Mouse (Mus musculus) right cerebral cortex, postnatal 4 days (tissue): Measurements from ENCODE around the gene Il12b.
A peak's percentile ranks its signal among the peaks of the same experiment; 100 is the strongest.

ENCODE experiments used
- DNase-seq: peaks from one replicate; pipeline ENCODE4 v3.0.0-alpha.2; 2022

The Il12b gene

DNA sequence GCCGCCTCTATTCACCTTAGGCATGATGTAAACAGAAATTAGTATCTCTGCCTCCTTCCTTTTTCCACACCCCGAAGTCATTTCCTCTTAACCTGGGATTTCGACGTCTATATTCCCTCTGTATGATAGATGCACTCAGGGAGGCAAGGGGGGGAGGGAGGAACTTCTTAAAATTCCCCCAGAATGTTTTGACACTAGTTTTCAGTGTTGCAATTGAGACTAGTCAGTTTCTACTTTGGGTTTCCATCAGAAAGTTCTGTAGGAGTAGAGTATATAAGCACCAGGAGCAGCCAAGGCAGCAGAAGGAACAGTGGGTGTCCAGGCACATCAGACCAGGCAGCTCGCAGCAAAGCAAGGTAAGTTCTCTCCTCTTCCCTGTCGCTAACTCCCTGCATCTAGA is at the start of gene Il12b:
Gene Il12b (plus strand): TSS at position 301 of the 400 bp plus-strand sequence.
- no peak for DNase-seq

DNA sequence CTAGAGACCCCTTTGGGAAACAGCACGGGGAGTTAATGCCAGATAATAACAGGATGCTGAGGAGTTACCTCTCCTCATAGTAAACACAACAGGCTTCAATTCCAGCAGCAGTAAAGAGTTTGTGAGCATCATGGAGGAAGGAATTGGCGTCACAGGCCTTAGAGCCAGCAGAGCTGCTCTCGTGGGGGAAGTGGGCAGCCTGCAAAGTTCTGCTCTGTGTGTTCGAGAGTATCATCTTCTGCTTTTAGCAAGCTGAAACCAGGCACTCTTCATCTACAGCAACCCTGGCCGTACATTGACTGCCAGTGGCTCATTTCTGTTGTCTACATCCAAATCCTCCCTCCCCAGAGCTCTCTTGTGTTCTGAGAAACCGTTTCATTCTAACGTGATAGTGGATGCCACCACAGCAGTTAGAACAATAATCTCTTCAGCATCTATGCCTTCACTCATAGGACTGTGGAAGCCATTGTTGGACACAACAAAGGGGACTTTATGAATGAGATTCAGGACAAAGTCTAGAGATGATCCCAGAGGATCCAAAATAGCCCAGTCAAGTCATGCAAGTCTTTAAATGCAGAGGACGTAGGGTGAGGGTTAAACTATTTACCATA is 44.9 kb upstream of the Il12b start:
- no peak for DNase-seq

DNA sequence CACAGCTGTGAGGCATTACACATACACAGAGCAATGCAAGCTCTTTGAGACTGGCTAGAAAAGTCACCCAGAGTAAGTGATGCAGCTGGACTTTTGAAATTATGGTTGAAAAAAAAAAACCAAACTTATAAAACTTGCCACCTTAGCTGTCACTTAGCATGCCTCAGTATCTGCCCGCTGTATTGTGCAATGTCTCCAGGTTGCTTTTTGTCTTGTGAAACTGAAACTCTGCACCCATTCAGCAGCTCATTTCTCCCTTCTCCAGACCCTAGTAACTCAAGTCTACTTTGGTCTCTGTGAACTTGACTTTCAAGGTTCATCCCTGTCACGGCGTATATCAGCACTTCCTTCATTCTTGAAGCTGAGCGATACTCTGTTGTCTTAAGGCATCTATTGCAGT is 43.7 kb upstream of the Il12b start:
- DNase-seq: no peak

DNA sequence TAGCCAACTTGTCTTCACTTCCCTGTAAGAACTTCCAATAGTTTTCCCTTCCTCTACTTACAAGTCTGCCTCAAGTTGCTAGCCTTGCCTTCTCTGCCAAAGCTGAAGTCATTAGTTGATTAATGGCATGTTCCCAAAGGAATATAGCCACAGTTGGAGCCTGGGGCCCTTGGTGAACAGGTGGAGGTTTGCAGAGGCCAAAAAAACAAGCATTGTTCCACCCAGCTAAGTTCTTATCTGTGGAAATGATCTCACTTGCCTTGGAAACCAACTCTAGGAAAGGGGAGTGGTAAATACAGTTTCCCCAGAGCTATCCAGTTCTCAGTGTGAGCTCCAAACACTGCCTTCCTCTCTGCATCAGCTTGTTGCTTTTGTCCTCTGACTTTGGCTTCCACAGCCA is 35.3 kb upstream of the Il12b start:
- DNase-seq: no peak

DNA sequence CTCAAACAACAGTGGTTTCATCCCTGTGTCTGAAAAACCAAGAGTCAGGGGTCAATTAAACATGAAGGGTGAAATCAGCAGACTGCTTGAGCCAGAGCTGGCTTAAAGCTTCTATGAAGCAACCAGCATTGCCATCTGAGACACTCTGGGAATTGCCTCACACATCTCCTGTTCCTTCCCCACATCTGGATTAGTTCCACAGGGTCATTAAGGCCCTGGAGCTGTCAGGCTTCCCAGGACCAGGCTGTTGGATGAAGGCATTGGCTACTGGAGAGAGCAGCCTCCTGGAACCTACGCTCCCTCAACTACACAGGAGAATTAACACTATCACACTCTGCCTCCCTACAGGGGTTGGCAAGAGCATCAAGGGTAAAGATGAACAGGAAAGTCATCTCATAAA is 32.2 kb upstream of the Il12b start:
- no peak for DNase-seq

DNA sequence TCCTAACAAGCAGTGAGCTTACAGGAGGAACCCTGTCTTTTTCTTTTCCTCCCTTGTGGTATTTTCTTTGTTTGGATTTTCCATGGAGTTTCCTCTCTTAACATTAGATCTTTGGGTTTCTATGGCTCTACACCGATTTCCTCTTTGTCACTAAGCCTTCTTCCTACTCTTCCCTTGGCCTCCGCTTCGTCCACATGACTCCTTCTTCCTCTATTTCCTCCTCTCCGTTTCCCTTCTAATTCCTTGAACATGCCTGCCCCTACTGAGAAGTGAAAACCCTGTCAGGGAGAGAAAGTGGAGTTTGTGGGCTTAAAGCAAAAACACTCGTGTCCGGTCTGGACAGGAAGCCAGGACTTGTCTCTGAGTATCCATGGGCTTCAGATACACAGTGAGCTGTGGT is 27.0 kb upstream of the Il12b start:
- no peak for DNase-seq

DNA sequence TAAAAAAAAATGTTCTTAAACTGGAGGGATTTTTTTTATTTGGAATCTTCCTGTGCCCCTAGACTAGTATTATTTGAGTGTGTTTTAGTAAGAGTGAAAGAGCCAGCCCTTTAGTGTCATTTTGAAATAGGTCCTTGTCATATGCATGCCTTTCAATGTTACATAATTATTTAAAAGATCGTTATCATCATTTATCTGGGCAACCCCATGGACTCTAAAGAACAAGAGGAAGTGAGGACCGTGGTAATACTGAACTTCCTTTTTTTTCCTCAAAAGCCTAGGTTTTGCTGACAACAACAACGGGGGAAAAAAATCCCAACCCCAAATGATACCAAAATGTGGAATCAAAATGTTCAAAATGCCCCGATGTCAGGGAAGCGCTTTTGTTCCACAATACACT is 22.0 kb upstream of the Il12b start:
- DNase-seq: no peak

DNA sequence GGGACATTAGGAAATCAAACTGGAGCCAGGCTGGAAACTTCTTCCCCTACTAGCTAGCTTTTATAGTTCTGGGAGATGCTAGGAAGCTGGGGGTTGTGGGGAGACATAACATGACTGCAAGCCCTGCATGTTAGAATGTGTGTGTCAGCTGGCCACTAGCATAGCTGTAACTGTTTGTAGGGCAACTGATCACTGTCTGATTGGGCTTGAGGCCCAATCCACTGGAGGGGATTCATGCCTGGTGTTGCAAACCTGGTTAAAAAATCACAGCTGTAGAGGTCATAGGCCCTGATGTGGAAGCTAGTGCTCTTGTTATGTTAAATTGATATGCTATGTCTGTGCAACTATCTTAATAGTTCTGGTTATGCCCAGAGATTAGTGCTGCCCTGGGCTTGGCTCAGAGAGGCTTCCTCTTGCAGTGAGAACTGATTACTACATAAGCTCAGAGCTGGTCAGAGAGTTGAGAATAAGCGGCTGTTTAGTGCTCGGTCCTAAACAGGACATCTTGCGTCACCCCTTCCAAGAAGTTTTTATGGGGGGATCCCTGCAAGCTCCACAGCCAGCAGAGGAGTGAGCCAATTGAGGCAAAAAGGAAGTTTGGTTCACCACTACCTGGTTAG is 19.3 kb upstream of the Il12b start:
- no peak for DNase-seq

DNA sequence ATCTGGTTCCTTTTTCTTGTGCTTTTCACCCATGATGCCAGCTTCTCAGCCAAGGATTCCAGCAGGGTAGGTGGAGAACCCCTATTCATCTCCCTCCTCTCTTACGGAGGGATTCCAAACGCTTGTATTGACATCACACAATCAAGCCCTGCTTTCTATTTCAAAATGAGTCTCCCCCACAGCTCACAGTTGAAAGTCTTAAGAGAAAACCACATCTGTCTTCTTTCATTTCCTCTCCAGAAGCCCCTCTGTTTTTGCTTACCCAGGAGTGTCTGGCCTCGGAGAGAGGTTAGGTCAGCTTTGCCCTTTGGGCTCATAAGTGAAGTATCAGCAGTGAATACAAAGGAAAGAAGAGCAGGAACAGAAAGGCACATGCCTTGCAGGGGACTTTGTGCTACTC is 17.7 kb upstream of the Il12b start:
- no peak for DNase-seq

DNA sequence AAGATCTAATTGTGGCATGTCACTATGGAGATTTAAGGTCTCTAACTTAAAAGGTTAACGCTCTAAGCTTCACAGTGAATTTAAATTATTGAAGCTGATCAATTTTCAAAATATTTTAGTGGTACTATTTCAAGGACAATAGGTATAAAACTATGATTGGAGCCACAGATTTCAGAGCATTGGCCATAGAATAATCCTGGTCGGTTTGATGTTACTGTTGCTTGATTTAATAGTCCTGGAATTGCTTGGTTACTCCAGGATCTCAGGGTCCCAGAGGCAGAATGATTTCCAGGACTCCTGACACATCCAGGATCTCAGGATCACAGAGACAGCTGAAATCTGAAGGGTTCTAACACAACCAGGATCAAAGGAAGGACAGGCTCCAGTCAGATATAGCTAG is 12.8 kb upstream of the Il12b start:
- no peak for DNase-seq

DNA sequence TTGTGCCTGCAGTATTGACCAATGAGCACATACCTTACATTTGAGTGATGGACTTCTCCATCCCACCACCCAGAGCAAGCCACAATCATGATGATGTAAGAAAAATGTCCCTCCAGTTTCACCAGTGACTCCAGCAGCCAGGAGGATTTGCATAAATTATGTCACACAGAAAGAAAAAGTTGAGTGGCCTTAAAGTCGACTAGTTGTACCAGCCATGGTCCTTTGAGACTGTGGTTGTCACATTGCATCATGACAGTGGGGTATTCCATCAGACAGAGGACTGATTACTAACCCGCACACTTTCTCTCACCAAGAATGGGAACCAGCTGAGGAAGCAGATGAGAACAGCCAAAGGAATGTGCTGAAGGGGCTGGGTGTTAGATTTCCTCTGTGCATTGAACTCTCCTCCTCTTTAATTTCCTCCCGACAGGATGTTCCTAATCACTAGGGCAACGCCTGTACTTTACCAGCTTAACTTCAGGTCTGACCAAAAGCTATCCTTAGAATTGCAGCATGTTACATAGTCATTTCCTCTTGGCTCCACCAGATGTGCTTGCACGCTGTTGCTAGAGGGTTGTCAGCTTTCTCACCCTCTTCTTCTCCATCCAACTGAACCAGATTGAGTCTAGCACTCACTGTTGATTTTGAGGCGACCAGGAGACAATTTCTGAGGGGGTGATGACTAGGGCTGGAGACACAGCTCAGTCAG is 9.7 kb upstream of the Il12b start:
- no peak for DNase-seq

DNA sequence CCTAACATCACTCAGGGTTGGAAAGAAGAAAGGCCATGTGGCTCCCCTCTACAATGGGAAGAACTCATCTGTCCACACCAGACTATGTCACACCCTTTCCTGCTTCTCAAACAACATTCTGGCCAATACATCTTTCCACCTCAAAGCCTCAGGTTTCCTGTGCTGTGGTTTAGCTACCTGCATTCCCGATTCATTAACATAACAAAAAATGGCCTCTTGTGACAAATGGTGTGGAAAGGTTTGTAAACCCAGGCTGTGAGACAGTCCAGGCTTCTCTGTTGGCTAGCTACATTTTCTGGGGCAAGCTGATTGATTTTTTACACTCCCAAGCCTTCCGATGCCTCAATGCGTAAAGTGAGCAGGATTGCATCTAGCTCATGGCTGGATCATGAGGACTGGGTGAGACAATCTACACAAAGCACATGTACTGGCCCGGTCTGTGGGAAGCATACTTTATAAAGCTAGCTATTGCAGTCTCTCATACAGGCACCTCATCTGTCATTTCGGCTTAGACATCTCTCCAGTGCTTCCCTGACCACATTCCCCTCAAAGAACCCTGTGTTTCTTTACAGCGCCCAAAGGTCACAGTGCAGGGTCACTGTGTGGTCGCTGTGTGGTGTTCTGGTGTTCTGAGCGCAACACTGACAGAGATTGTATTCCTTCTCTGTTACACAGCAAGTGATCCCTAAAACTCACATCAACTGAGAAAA is 6.6 kb upstream of the Il12b start:
- DNase-seq: no peak

DNA sequence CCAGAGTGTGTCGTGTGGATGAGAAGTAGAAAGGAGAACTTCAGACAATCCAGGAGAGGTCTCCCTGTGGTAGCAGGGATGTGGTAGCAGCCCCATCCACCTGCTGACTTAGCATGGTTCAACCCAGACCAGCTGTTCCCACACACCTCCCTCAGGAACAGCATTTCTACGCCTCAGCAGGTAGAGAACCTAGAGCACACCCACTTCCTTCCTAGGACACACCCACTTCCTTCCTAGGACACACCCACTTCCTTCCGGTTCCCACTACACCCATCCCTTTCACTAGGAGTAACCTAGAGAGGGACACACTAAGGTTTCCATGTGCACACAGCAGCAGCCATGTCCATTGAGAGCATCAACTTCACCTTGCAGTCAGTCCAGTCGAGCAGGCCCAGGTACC is 4.5 kb upstream of the Il12b start:
- no peak for DNase-seq

DNA sequence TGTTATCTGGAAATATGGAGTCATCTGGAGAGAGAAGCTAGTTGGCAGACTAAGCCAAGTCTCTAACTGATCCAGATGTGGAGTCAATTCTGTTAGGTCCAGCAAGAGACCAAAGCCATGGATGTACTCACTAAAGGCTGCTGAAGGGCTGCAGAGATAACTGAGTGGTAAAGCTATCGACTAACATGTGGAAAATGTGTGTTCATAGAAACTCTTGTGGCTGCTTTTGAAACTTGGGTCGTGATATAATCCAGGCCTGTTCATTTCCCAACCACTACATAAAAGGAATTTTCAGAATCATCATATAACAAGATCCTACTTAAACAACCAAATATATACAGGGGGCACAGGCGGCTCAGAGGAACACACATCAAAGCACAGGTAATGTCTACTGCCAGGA is 2.3 kb upstream of the Il12b start:
- DNase-seq: no peak

DNA sequence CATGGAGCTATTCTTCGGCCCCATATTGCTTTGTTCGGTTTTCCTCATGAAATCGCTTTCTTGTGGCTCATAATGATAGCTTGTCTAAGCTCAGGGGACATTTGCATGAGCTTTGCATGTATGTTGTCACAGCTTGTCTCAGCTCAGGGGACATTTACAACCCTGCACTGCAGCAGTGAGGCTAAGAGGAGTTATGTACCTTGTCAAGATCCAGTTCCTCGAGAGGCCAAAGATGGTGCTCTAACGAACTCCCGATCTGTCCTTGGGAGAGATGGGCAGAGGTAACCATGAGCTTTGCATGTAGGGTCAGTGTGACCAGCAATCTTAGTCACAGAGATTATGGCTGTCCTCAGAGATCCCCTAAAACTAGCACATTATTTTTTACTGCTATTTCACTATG is 1.5 kb upstream of the Il12b start:
- DNase-seq: no peak

DNA sequence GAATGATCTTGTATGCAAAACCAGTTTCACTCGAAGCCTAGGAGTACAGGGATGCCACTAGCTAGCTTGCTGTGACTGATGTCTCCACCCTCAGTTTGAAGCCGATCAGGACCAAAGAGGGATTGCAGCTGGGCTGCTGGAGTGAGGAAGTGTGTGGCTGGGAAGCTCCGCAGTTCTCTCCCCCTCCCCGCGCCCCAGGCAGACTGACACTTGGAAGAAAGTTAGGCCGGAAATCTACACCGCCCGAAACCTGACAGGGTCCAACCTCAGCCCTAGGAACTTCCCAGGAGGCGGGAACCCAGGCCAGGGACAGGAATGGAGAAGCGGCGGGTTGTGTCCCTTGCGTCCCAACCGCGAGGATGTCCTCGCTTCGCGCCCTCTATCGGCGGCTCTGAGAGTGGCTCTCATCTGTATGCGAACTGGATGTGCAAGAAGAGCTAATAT is 1.1 kb upstream of the Il12b start:
- peak; percentile 83 for DNase-seq

DNA sequence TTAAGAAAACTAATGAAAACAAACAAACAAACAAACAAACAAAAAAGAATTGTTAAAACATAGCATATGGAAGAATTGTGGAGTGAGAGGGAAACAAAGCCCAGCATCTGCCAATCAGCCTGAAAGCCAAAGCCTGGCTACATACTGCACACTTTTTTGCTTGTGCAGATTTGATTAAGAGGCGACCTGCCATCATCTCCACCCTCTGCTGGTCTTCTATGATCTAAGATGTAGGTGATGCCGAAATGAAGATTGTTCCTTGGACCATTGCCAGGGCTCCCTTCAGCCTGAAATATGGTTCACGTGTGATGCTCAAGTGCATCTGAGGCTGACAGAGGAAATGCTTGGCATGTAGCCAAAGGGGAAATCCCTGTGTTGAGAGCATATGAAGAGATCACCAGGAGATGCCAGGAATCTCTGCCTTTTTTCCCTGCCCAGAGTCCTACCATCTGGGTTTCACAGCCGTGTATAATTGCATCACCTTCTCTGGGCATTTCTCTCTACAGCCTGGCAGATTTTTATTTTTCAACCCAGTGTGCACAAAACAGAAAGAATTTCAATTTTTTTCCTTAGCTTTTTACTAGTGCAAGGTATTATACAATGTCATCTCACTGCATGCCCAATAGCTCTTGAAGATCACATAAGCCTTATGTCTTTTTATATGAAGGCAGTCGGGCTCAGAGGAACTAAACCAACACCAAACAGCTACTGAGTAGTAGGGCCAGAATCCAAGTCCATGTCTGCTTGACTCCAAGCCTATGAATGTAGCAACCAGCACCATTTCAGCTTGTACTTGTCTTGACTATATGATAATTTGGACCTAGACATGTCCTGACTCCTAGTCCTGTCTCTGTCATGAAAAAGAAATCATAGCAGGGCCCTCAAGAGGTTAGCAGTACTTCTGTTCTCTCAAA is 2.0 kb downstream of the Il12b start:
- DNase-seq: peak; percentile 11

DNA sequence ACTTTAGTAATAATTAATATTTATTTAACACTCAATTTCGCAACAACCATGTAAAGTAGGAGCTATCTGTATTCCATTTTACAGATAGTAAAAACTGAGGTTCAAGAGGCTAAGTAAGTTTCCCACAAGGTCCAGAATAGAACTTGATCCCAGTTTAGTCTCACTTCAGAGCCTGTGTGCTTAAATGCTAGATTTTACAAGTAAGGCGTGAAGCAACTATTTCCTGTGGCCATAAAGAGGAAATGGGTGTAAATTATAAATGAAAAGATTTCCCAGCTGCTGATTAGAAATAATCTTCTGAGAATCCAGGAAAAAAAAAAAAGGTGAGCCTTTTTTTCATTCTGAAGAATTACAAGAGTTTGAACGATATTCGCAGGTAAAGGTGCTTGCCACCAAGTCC is 5.2 kb downstream of the Il12b start:
- DNase-seq: no peak

DNA sequence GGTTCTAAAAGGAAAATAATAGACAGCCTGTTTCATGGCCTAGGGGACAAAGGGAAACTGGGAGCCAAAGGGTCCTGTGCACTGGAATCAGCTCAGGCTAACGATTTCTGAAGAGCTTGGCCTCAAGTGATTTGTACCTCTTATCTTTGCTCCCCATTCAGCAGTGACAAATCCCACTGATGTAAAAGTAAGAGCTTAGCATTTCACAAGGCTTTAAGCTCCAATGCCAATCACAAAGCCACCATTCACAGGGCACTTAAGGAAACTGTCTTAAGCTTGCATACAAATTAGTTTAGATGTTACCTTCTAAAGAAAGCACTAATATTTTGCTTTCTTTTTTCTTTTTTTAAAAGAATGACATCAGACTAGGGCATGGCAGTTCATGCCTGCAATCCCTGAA is 6.1 kb downstream of the Il12b start:
- DNase-seq: no peak

DNA sequence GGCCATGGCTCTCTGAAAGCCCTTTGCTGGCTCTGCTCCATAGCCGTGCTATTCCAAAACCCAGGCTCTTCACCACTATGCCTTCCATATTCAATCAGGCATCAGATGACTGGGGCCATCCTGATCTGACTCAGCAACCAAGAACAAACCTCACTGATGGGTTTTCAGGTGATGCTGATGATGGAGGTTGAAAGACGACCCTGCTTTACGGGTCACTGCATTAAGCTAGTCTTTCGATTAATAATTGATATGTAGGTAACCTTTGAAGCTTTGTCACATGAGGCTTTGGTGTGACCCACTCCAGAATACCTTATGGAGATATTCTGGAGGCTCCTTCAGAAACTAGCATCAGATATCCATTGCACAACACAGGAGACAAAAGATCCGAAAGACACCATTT is 6.6 kb downstream of the Il12b start:
- no peak for DNase-seq

DNA sequence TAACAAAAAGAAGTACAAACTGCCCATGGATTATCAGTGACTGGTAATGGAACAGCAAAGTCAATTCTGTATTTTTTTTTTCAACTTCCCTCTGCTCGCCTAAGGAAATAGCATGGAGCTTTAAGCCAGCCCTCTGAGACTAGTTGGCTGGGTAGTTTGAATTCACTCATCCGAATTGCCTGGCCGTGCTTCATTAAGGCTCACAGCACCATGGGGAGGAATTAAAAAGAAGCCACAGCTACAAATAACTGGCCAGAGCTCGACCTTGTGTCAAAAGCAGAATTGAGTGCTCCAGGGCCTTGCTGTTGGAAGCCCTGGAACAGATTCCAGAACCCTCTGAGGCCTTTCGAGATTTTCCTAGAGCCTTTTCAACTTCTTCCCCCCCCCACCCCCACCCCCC is 8.8 kb downstream of the Il12b start:
- DNase-seq: no peak

DNA sequence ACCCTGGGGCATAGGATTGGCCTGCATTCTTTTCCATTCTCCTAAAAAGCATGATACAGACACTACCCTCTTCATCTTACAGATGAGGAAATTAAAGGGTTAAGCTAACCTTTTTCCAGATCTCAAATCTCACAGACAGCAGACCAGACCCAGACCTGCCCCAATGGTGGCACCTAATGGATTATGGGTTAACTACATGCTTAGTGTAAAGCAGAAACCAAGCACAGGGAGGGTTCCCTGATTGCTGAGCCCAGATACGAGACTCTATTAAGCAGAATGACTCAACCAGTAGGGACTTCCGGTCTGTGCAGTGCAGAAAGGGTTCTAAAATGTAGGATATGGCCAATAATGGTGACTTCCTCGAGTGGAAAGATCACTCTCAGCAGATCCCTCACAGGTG is 10.6 kb downstream of the Il12b start:
- no peak for DNase-seq

DNA sequence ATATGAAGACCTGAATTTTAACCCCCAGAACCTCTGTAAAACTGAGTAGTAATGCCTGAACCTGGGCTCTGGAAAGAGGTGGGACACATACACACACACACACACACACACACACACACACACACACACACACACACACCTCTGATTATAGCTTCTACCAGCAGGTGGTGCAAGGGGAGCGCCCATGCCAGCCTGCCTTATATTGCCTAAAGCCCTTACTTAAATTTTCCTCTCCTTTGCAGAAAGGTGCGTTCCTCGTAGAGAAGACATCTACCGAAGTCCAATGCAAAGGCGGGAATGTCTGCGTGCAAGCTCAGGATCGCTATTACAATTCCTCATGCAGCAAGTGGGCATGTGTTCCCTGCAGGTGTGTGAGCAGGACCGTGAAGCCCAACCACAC is 12.4 kb downstream of the Il12b start:
- no peak for DNase-seq
